Mouse (Mus musculus) hindbrain, embryonic 15.5 days (tissue): Measurements from ENCODE around the gene Trnt1. TPM values are rescaled to one million over a fixed set of nuclear protein-coding genes. Genes with fewer than 3 reads are reported as not detected.

Experiments
- ATAC-seq: fragments of 200-750 bp; cut with Nextera tagmentation; 2 replicates; pipeline ENCODE4 v1.8.0; 2017; ENCODE audit warnings: low read depth, moderate number of reproducible peaks, moderate TSS enrichment; ENCODE audit not compliant: low FRiP score
- H3K27ac ChIP-seq: fragments of 300-500 bp; sonication (generic); replicated peaks from 2 replicates; pipeline ENCODE4 v1.5.1; 2015; ENCODE audit warnings: mild to moderate bottlenecking, inconsistent platforms
- H3K27me3 ChIP-seq: fragments of 300-500 bp; sonication (generic); 2 replicates; pipeline ENCODE4 v1.6.1; 2015; ENCODE audit warnings: control low read depth, inconsistent platforms
- H3K36me3 ChIP-seq: fragments of 300-500 bp; sonication (generic); 2 replicates; pipeline ENCODE4 v1.6.1; 2015; ENCODE audit warnings: control low read depth, inconsistent platforms
- H3K4me1 ChIP-seq: fragments of 300-500 bp; sonication (generic); replicated peaks from 2 replicates; pipeline ENCODE4 v1.6.1; 2015; ENCODE audit warnings: control low read depth, inconsistent platforms
- H3K4me2 ChIP-seq: fragments of 300-500 bp; sonication (generic); 2 replicates; pipeline ENCODE4 v1.6.1; 2015; ENCODE audit warnings: moderate library complexity, mild to moderate bottlenecking, inconsistent platforms
- H3K4me3 ChIP-seq: fragments of 300-500 bp; sonication (generic); 2 replicates; pipeline ENCODE4 v1.5.1; 2015; ENCODE audit warnings: mild to moderate bottlenecking, inconsistent platforms
- H3K9ac ChIP-seq: fragments of 300-500 bp; sonication (generic); 2 replicates; pipeline ENCODE4 v1.6.1; 2015; ENCODE audit warnings: inconsistent platforms
- H3K9me3 ChIP-seq: fragments of 300-500 bp; sonication (generic); 2 replicates; pipeline ENCODE4 v1.6.1; 2016; ENCODE audit warnings: control low read depth, inconsistent platforms
- WGBS: fragments of 180-500 bp; shearing (Covaris S2); methylation state at CpG from one replicate; pipeline ENCODE4 v1.1.7; 2015; 5-methylcytosine and 5-hydroxymethylcytosine counted together
- polyA plus RNA-seq: library from polyadenylated mRNA; unstranded; fragments of >200 nt; fragmentation: Nextera tagmentation; extraction: Ambion mirVana; gene quantifications from 2 replicates; pipeline ENCODE4 v1.2.1, GENCODE M21; 2015

Gene Trnt1
- polyA plus RNA-seq, 1 experiment from 2014 or later = 56.9 TPM

- no peak overlapping the region for H3K4me3 ChIP-seq
- no peak overlapping the region for H3K9ac ChIP-seq
- no peak overlapping the region for H3K27ac ChIP-seq
- H3K36me3 ChIP-seq = no peaks in the 10 kb centered on the region
- no peaks in the 10 kb centered on the region for H3K27me3 ChIP-seq
- H3K4me2 ChIP-seq = no peak overlapping the region
- 48% methylated on average over 1 of the region's 1 CpGs for WGBS
- H3K4me1 ChIP-seq = peaks cover 3% of the 10 kb centered on the region; the same call in 1 of the 2 replicates
- H3K9me3 ChIP-seq = no peaks in the 10 kb centered on the region
- ATAC-seq = 0 out of 2 replicates have a peak, but pooled peaks have one; percentile 30
These were observed 53.4 kb downstream of the Trnt1 start for GRCm38 (mm10) chr6:106822329-106822728.

Other genes with a start within 250 kb of the Trnt1 start
- gene Il5ra, start 20.1 kb upstream of the Trnt1 start, polyA plus RNA-seq = 0.06 TPM in 1 of 2 replicates, not detected in the other
- gene Crbn, start 31.0 kb downstream of the Trnt1 start, polyA plus RNA-seq = 57.7 and 61.8 TPM in 2 replicates